Mouse (Mus musculus) lung, postnatal 4 days (tissue): ENCODE results near the gene Fggy.

Experiments used
- DNase-seq, 2 experiments: peaks; one replicate each; pipeline ENCODE4 v3.0.0; 2021

The Fggy gene

GRCm38 (mm10) chr4:95788867-95789266, 231.6 kb downstream of the Fggy start:
- DNase-seq = no peak

GRCm38 (mm10) chr4:95791913-95792475, 234.7 kb downstream of the Fggy start:
- DNase-seq = no peak

- no peak for DNase-seq
Observed at GRCm38 (mm10) chr4:95793647-95794328, 236.5 kb downstream of the Fggy start.

GRCm38 (mm10) chr4:95794651-95795050, 237.3 kb downstream of the Fggy start:
- DNase-seq = peak in 1 of 2 experiments; percentile 20

GRCm38 (mm10) chr4:95795283-95795682, 238.0 kb downstream of the Fggy start:
- no peak for DNase-seq

GRCm38 (mm10) chr4:95819650-95820049, 262.3 kb downstream of the Fggy start:
- no peak for DNase-seq

- DNase-seq = peak in 1 of 2 experiments; percentile 12
Observed at GRCm38 (mm10) chr4:95821906-95822579, 264.7 kb downstream of the Fggy start.

GRCm38 (mm10) chr4:95828164-95828563, 270.9 kb downstream of the Fggy start:
- no peak for DNase-seq

- no peak for DNase-seq
Observed at GRCm38 (mm10) chr4:95830320-95830719, 273.0 kb downstream of the Fggy start.

GRCm38 (mm10) chr4:95839860-95840259, 282.6 kb downstream of the Fggy start:
- DNase-seq = no peak

- no peak for DNase-seq
Observed at GRCm38 (mm10) chr4:95840389-95841053, 283.2 kb downstream of the Fggy start.

GRCm38 (mm10) chr4:95845981-95846617, 288.8 kb downstream of the Fggy start:
- DNase-seq = no peak

- no peak for DNase-seq
Observed at GRCm38 (mm10) chr4:95847219-95847618, 289.9 kb downstream of the Fggy start.

GRCm38 (mm10) chr4:95847664-95848063, 290.4 kb downstream of the Fggy start:
- DNase-seq = no peak

GRCm38 (mm10) chr4:95849497-95849896, 292.2 kb downstream of the Fggy start:
- no peak for DNase-seq

GRCm38 (mm10) chr4:95850044-95850739, 292.9 kb downstream of the Fggy start:
- no peak for DNase-seq

GRCm38 (mm10) chr4:95852257-95852656, 294.9 kb downstream of the Fggy start:
- DNase-seq = no peak

GRCm38 (mm10) chr4:95856008-95856407, 298.7 kb downstream of the Fggy start:
- no peak for DNase-seq

- DNase-seq = no peak
Observed at GRCm38 (mm10) chr4:95860601-95861000, 303.3 kb downstream of the Fggy start.

GRCm38 (mm10) chr4:95861074-95861473, 303.8 kb downstream of the Fggy start:
- no peak for DNase-seq

GRCm38 (mm10) chr4:95861741-95862155, 304.4 kb downstream of the Fggy start:
- no peak for DNase-seq

- peak in 1 of 2 experiments; percentile 7 for DNase-seq
Observed at GRCm38 (mm10) chr4:95862276-95862675, 305.0 kb downstream of the Fggy start.
